Mouse (Mus musculus): ENCODE measurements around the gene Gm45713.
"Not testable (repeated sequence)": the region's sequence is repeated elsewhere in the genome, so short reads cannot be mapped to it uniquely, and the experiment has no call there.

The Gm45713 gene

GRCm38 (mm10) chr7:45162996-45163615 is 27.1 kb upstream of the Gm45713 start:
- DNase-seq (ENCODE audit: low spot score): no peak

GRCm38 (mm10) chr7:45162551-45162950 is 26.5 kb upstream of the Gm45713 start:
- DNase-seq (ENCODE audit: low spot score): no peak

- peak; percentile 86 for DNase-seq (ENCODE audit: low spot score)
Observed at GRCm38 (mm10) chr7:45161612-45162473, 25.8 kb upstream of the Gm45713 start.

GRCm38 (mm10) chr7:45160866-45161265 is 24.8 kb upstream of the Gm45713 start:
- no peak for DNase-seq (ENCODE audit: low spot score)

GRCm38 (mm10) chr7:45160316-45160800 is 24.3 kb upstream of the Gm45713 start:
- no peak for DNase-seq (ENCODE audit: low spot score)

DNA sequence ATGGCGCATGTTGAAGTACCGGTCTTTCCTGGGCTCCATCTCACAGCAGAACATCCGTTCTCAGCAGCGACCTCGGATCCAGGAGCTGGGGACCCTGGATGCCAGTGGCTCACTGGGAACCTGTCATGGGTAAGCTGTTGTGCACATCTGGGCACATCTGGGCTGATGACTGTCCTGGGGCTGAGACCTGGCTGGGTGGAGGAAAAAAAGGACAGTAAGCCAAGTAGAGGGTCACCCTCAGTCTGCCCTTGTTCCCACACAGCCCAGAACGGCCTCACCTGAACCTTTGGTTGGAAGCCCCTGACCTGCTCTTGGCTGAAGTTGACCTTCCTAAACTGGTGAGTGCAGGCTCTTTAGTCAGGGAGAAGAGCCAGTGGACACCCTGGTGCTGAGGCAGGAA is 23.0 kb upstream of the Gm45713 start:
- DNase-seq (ENCODE audit: low spot score): no peak

- DNase-seq (ENCODE audit: low spot score): no peak
Observed at GRCm38 (mm10) chr7:45157459-45157858, 21.4 kb upstream of the Gm45713 start.

- no peak for DNase-seq (ENCODE audit: low spot score)
Observed at GRCm38 (mm10) chr7:45156206-45156605, 20.2 kb upstream of the Gm45713 start.

- DNase-seq (ENCODE audit: low spot score): no peak
Observed at GRCm38 (mm10) chr7:45155590-45155989, 19.6 kb upstream of the Gm45713 start.

GRCm38 (mm10) chr7:45154993-45155514 is 19.0 kb upstream of the Gm45713 start:
- no peak for DNase-seq (ENCODE audit: low spot score)

DNA sequence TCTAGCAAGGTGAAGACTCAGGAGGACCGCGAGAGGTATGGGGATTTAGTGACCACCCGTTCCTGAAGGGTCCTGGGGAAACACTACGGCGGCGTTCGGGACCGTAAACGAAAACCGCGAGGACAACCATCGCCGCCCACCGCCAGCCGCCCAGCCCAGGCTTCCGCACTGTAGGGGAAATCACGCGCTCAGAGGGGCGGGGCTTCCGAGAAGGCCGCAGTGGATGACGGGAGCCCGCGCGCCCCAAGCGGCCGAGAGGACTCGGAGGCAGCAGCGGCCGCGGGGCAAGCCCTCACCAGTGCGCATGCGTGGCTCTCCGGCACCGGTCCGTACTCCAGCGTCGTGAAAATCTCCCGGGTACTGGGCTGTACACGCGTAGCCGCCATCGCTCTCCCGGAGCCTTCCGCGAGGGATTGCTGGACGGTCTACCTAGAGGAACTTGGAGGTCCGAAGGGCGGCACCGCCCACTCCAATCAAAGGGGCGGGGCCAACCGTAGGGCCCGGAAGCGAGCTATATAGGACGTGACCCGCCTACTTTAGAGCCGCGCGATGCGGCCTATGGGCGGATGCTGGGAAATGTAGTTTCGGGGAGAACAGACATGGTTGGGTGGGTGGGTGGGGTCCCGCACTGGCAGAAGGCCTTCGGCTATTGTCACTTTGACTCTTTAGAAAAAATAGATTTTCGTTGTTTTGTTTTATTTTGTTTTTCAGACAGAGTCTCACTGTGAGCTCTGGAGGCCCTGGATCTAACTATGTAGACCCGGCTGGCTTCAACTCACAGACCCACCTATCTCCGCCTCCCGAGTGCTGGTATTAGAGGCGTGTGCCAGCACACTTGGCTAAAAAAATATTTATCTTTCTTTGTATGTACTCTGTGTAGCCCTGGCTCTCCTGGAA is 18.3 kb upstream of the Gm45713 start, which contains the start of the genes Pih1d1 and Aldh16a1:
TSS of gene Pih1d1 (plus strand) at position 208 of the 897 bp plus-strand sequence.
TSS of gene Aldh16a1 (minus strand) at position 489 of the 897 bp plus-strand sequence.
- peak; percentile 92 for DNase-seq (ENCODE audit: low spot score)

GRCm38 (mm10) chr7:45153586-45153985 is 17.6 kb upstream of the Gm45713 start:
- no peak for DNase-seq (ENCODE audit: low spot score)

DNA sequence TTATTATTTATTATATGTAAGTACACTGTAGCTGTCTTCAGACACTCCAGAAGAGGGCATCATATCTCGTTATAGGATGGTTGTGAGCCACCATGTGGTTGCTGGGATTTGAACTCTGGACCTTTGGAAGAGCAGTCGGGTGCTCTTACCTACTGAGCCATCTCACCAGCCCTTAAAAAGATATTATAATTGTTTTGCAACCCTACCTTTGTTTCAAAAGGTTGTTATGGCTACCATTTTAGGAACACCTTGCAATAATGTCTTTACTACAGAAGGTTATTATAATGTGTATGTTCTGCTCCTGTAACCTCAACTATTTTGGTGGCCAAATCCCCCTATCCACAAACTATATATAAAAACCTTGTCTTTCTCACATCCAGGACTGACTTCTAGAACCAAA is 17.0 kb upstream of the Gm45713 start:
- DNase-seq (ENCODE audit: low spot score): not testable (repeated sequence)

DNA sequence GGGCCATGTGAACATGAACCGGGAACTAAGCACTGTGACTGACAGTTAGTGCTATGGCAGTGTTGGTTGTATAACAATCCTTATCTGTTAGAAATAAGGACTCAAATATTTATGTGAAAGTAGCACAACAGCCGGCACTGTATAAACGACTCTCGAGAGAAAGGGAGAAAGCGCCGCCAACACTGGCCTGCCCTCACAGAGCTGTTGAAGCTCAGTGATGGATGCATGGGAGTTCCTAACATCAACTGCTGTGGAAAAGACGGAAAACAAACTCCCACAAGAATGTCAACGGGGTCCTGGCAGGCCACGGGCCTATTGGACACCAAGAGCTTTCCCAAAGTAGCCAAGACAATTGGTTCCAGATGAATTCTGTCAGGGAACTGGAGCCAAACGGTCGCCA is 15.3 kb upstream of the Gm45713 start:
- DNase-seq (ENCODE audit: low spot score): peak; percentile 62

- DNase-seq (ENCODE audit: low spot score): no peak
Observed at GRCm38 (mm10) chr7:45150321-45150720, 14.3 kb upstream of the Gm45713 start.

- DNase-seq (ENCODE audit: low spot score): no peak
Observed at GRCm38 (mm10) chr7:45149545-45149944, 13.5 kb upstream of the Gm45713 start.

DNA sequence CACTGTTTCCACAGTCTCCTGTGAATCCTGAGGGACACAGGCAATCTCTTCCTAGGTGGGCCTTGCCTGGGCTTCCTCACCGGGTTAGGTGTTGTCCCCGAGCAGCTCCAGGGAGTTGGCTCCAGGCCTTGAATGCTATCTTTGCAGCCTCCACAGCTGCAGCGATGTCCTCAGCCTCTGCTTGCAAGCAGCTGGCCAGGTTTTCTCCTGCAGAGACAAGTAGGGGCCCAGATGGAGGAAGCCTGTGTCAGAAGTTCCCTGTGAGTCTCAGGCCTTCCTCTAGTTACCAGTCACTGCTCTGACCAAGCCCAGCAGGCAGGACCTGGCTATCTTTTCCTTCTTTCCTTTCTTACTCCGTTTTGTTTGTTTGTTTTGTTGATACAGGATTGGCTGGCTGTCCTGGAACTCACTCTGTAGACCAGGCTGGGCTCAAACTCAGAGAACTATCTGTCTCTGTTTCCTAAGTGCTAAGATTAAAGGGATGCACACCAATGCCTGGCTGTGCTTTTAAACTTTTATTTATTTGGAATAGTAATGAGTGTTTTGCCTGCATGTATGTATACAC is 12.6 kb upstream of the Gm45713 start:
- no peak for DNase-seq (ENCODE audit: low spot score)

GRCm38 (mm10) chr7:45147899-45148298 is 11.9 kb upstream of the Gm45713 start:
- DNase-seq (ENCODE audit: low spot score): no peak

DNA sequence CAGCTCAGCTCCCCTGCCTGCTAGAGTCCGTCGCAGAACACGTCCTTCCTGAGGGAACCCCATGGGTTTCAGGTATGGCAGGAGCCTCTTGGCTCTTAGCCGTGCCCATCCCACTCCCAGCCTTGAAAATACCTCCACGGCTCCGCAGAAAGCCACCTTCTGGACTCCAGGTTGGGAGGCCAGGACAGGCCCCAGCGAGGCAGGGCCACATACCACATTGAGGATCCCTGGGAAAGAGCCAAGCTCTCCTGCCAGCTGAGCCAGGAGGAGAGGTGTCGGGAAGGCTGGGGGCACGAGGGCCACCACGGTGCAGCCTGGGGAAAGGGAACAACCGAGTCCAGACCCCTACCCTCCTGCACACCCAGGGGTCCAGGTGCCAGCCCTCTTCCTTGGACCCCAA is 11.2 kb upstream of the Gm45713 start:
- DNase-seq (ENCODE audit: low spot score): no peak

- DNase-seq (ENCODE audit: low spot score): no peak
Observed at GRCm38 (mm10) chr7:45145460-45145859, 9.4 kb upstream of the Gm45713 start.

DNA sequence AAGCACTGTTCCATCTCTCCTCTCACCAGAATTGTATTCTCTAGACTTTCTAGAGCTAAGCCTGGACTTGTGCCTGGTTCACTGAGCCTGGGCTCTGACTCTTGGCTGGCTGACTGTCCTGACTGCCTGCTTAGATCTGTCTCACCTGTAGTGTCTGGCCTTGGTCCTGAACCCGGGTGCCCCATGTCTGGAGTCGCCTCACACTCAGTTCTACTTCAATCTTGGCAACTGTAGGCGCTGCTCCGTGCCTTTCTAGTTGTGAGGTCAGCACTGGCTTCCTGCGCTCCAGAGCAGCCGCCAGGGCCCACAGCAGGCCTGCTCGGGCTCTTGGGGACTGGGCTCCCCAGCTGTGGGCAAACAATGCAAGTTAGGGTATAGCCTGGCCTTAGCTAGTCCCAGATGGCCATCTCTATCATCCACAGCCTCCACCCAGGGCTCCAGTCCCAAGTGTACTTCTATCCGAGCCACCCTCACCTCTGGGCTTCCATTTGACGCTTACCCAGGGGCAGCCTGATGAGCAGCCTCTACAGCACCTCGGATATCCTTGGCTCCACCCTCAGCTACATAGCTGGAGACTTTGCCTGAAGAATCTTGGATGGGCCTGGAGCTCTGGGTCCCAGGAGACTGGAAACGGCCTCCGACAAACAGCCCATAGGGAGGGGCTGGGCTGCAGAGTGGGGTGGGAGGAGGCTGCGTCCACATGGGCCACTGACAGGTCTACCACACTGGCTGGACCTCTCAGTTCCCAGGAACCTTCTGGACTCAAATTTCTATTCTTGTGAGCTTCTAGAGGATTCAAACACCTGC is 8.5 kb upstream of the Gm45713 start:
- no peak for DNase-seq (ENCODE audit: low spot score)

All from ovary, adult 18-20 months (tissue).